Mouse (Mus musculus): ENCODE results near the gene Relb. TPM values are rescaled to one million over a fixed set of nuclear protein-coding genes. Genes with fewer than 3 reads are reported as not detected.

The Relb gene
- total and polyA plus RNA-seq, 3 experiments = 1.2 to 2.0 (median 1.5) TPM

GRCm38 (mm10) chr7:19663940-19664339 is 34.7 kb upstream of the Relb start:
- ATAC-seq (ENCODE audit: extremely low read depth, insufficient number of reproducible peaks, low FRiP score, poor library complexity, severe bottlenecking) = no peak
- DNase-seq (ENCODE audit: low spot score) = peak; percentile 19
- H3K4me1 ChIP-seq (ENCODE audit: insufficient read depth, low read depth, low read length) = peaks cover 41% of the 10 kb centered on the region

GRCm38 (mm10) chr7:19652614-19653013 is 23.4 kb upstream of the Relb start:
- Histone ChIP-seq H3K27me3 (ENCODE audit: insufficient read depth, low read length) (no peaks in the 10 kb centered on the region), H3K36me3 (replicated peaks) (peaks cover 95% of the 10 kb centered on the region), H3K4me3 (ENCODE audit: low read depth, low read length) (no peak overlapping the region), H3K9me3 (replicated peaks) (no peaks in the 10 kb centered on the region), H3K4me1 (ENCODE audit: insufficient read depth, low read depth, low read length) (peaks cover 6% of the 10 kb centered on the region; the same call in 1 of the 2 replicates)
- no peak for DNase-seq (ENCODE audit: low spot score)
- TF ChIP-seq GATA2 (IDR thresholded peaks at IDR 0.05; ENCODE audit: borderline replicate concordance, low read depth, low read length) = no peak
- no peak for TF ChIP-seq GATA1 (IDR thresholded peaks at IDR 0.05; ENCODE audit: borderline replicate concordance, low read length)
- TF ChIP-seq POLR2AphosphoS5 (IDR thresholded peaks at IDR 0.05; ENCODE audit: insufficient replicate concordance, low read depth, low read length) = no peak
- TF ChIP-seq CTCF (IDR thresholded peaks at IDR 0.05; ENCODE audit: low read depth, low read length) = no peak
- TF ChIP-seq TAL1 (conservative IDR thresholded peaks at IDR 0.05; ENCODE audit: low read depth, low read length) = no peak
- no peak for ATAC-seq (ENCODE audit: extremely low read depth, insufficient number of reproducible peaks, low FRiP score, poor library complexity, severe bottlenecking)

More at GRCm38 (mm10) chr7:19663940-19664339, 34.7 kb upstream of the Relb start:
- Histone ChIP-seq H3K36me3 (replicated peaks) (peaks cover 49% of the 10 kb centered on the region), H3K27me3 (ENCODE audit: insufficient read depth, low read length) (peaks cover 6% of the 10 kb centered on the region), H3K9me3 (replicated peaks) (no peaks in the 10 kb centered on the region), H3K4me3 (ENCODE audit: low read depth, low read length) (peak overlapping the region; percentile 94)
- TF ChIP-seq CTCF (IDR thresholded peaks at IDR 0.05; ENCODE audit: low read depth, low read length) (no peak), GATA2 (IDR thresholded peaks at IDR 0.05; ENCODE audit: borderline replicate concordance, low read depth, low read length) (no peak), TAL1 (conservative IDR thresholded peaks at IDR 0.05; ENCODE audit: low read depth, low read length) (no peak), GATA1 (IDR thresholded peaks at IDR 0.05; ENCODE audit: borderline replicate concordance, low read length) (no peak), POLR2AphosphoS5 (IDR thresholded peaks at IDR 0.05; ENCODE audit: insufficient replicate concordance, low read depth, low read length) (no peak)

GRCm38 (mm10) chr7:19651063-19651786 is 22.0 kb upstream of the Relb start:
- no peaks in the 10 kb centered on the region for H3K4me1 ChIP-seq (ENCODE audit: insufficient read depth, low read depth, low read length)
- H3K9me3 ChIP-seq (replicated peaks) = no peaks in the 10 kb centered on the region
- TF ChIP-seq GATA1 (IDR thresholded peaks at IDR 0.05; ENCODE audit: borderline replicate concordance, low read length) = no peak
- TF ChIP-seq POLR2AphosphoS5 (IDR thresholded peaks at IDR 0.05; ENCODE audit: insufficient replicate concordance, low read depth, low read length) = no peak
- no peak for TF ChIP-seq TAL1 (conservative IDR thresholded peaks at IDR 0.05; ENCODE audit: low read depth, low read length)
- no peak for TF ChIP-seq GATA2 (IDR thresholded peaks at IDR 0.05; ENCODE audit: borderline replicate concordance, low read depth, low read length)
- TF ChIP-seq CTCF (IDR thresholded peaks at IDR 0.05; ENCODE audit: low read depth, low read length) = no peak
- no peak for DNase-seq (ENCODE audit: low spot score)
- H3K36me3 ChIP-seq (replicated peaks) = peaks cover 93% of the 10 kb centered on the region
- ATAC-seq (ENCODE audit: extremely low read depth, insufficient number of reproducible peaks, low FRiP score, poor library complexity, severe bottlenecking) = no peak
- no peaks in the 10 kb centered on the region; the same call in 1 of the 2 replicates for H3K27me3 ChIP-seq (ENCODE audit: insufficient read depth, low read length)
- H3K4me3 ChIP-seq (ENCODE audit: low read depth, low read length) = no peak overlapping the region

GRCm38 (mm10) chr7:19641223-19641622 is 12.0 kb upstream of the Relb start:
- no peaks in the 10 kb centered on the region for H3K27me3 ChIP-seq (ENCODE audit: insufficient read depth, low read length)
- peaks cover 4% of the 10 kb centered on the region; the same call in 1 of the 2 replicates for H3K4me1 ChIP-seq (ENCODE audit: insufficient read depth, low read depth, low read length)
- TF ChIP-seq GATA1 (IDR thresholded peaks at IDR 0.05; ENCODE audit: borderline replicate concordance, low read length) = no peak
- no peak for TF ChIP-seq CTCF (IDR thresholded peaks at IDR 0.05; ENCODE audit: low read depth, low read length)
- TF ChIP-seq POLR2AphosphoS5 (IDR thresholded peaks at IDR 0.05; ENCODE audit: insufficient replicate concordance, low read depth, low read length) = no peak
- no peak for TF ChIP-seq GATA2 (IDR thresholded peaks at IDR 0.05; ENCODE audit: borderline replicate concordance, low read depth, low read length)
- no peak for TF ChIP-seq TAL1 (conservative IDR thresholded peaks at IDR 0.05; ENCODE audit: low read depth, low read length)
- no peak overlapping the region for H3K4me3 ChIP-seq (ENCODE audit: low read depth, low read length)
- peaks cover 92% of the 10 kb centered on the region for H3K36me3 ChIP-seq (replicated peaks)
- DNase-seq (ENCODE audit: low spot score) = no peak
- H3K9me3 ChIP-seq (replicated peaks) = no peaks in the 10 kb centered on the region
- no peak for ATAC-seq (ENCODE audit: extremely low read depth, insufficient number of reproducible peaks, low FRiP score, poor library complexity, severe bottlenecking)

- ATAC-seq (ENCODE audit: extremely low read depth, insufficient number of reproducible peaks, low FRiP score, poor library complexity, severe bottlenecking) (no peak), DNase-seq (ENCODE audit: low spot score) (no peak)
- Histone ChIP-seq H3K4me1 (ENCODE audit: insufficient read depth, low read depth, low read length) (peaks cover 7% of the 10 kb centered on the region), H3K4me3 (ENCODE audit: low read depth, low read length) (no peak overlapping the region), H3K9me3 (replicated peaks) (no peaks in the 10 kb centered on the region), H3K36me3 (replicated peaks) (peaks cover 87% of the 10 kb centered on the region), H3K27me3 (ENCODE audit: insufficient read depth, low read length) (no peaks in the 10 kb centered on the region)
- TF ChIP-seq GATA2 (IDR thresholded peaks at IDR 0.05; ENCODE audit: borderline replicate concordance, low read depth, low read length) (no peak), TAL1 (conservative IDR thresholded peaks at IDR 0.05; ENCODE audit: low read depth, low read length) (no peak), CTCF (IDR thresholded peaks at IDR 0.05; ENCODE audit: low read depth, low read length) (no peak), GATA1 (IDR thresholded peaks at IDR 0.05; ENCODE audit: borderline replicate concordance, low read length) (no peak), POLR2AphosphoS5 (IDR thresholded peaks at IDR 0.05; ENCODE audit: insufficient replicate concordance, low read depth, low read length) (no peak)
These were observed 6.0 kb upstream of the Relb start for GRCm38 (mm10) chr7:19635074-19635827.

GRCm38 (mm10) chr7:19634591-19634990 is 5.4 kb upstream of the Relb start:
- TF ChIP-seq TAL1 (conservative IDR thresholded peaks at IDR 0.05; ENCODE audit: low read depth, low read length) (no peak), CTCF (IDR thresholded peaks at IDR 0.05; ENCODE audit: low read depth, low read length) (no peak), GATA2 (IDR thresholded peaks at IDR 0.05; ENCODE audit: borderline replicate concordance, low read depth, low read length) (no peak), GATA1 (IDR thresholded peaks at IDR 0.05; ENCODE audit: borderline replicate concordance, low read length) (no peak), POLR2AphosphoS5 (IDR thresholded peaks at IDR 0.05; ENCODE audit: insufficient replicate concordance, low read depth, low read length) (no peak)
- H3K4me1 ChIP-seq (ENCODE audit: insufficient read depth, low read depth, low read length) = peaks cover 13% of the 10 kb centered on the region
- no peaks in the 10 kb centered on the region for H3K9me3 ChIP-seq (replicated peaks)
- no peaks in the 10 kb centered on the region for H3K27me3 ChIP-seq (ENCODE audit: insufficient read depth, low read length)
- no peak for ATAC-seq (ENCODE audit: extremely low read depth, insufficient number of reproducible peaks, low FRiP score, poor library complexity, severe bottlenecking)
- no peak for DNase-seq (ENCODE audit: low spot score)
- H3K36me3 ChIP-seq (replicated peaks) = peaks cover 82% of the 10 kb centered on the region
- H3K4me3 ChIP-seq (ENCODE audit: low read depth, low read length) = no peak overlapping the region

Measured in G1E (cell line).